Mouse (Mus musculus) intestine, embryonic 14.5 days (tissue): ENCODE measurements around the gene Crocc. TPM values are rescaled to one million over a fixed set of nuclear protein-coding genes. Genes with fewer than 3 reads are reported as not detected.

Experiments used
- ATAC-seq: fragments of 200-750 bp; cut with Nextera tagmentation; replicated peaks from 2 replicates; pipeline ENCODE4 v1.8.0; 2017; ENCODE audit warnings: low read depth, moderate number of reproducible peaks, moderate TSS enrichment, moderate library complexity; ENCODE audit not compliant: low FRiP score, low TSS enrichment
- DNase-seq: peaks from one replicate; pipeline ENCODE4 v3.0.0-alpha.2; 2018; ENCODE audit warnings: low spot score
- H3K27ac ChIP-seq: fragments of 300-500 bp; sonication (generic); 2 replicates; pipeline ENCODE4 v1.5.1; 2014; ENCODE audit warnings: low read depth, mild to moderate bottlenecking, control low read depth
- H3K27me3 ChIP-seq: fragments of 300-500 bp; sonication (generic); replicated peaks from 2 replicates; pipeline ENCODE4 v1.6.1; 2014; ENCODE audit warnings: low read length, control low read depth; ENCODE audit not compliant: control insufficient read depth, insufficient read depth
- H3K36me3 ChIP-seq: fragments of 300-500 bp; sonication (generic); 2 replicates; pipeline ENCODE4 v1.6.1; 2014; ENCODE audit warnings: low read length, control low read depth; ENCODE audit not compliant: control insufficient read depth, insufficient read depth
- H3K4me1 ChIP-seq: fragments of 300-500 bp; sonication (generic); replicated peaks from 2 replicates; pipeline ENCODE4 v1.6.1; 2014; ENCODE audit warnings: low read length, control low read depth, mixed read lengths; ENCODE audit not compliant: control insufficient read depth, insufficient read depth
- H3K4me2 ChIP-seq: fragments of 300-500 bp; sonication (generic); 2 replicates; pipeline ENCODE4 v1.6.1; 2014; ENCODE audit warnings: low read length
- H3K4me3 ChIP-seq: fragments of 300-500 bp; sonication (generic); 2 replicates; pipeline ENCODE4 v1.5.1; 2014; ENCODE audit warnings: low read depth, low read length, control low read depth, mixed read lengths
- H3K9ac ChIP-seq: fragments of 300-500 bp; sonication (generic); 2 replicates; pipeline ENCODE4 v1.6.1; 2014; ENCODE audit warnings: mild to moderate bottlenecking, low read length
- H3K9me3 ChIP-seq: fragments of 300-500 bp; sonication (generic); 2 replicates; pipeline ENCODE4 v1.6.1; 2016; ENCODE audit warnings: low read length, control low read depth; ENCODE audit not compliant: control insufficient read depth
- WGBS: fragments of 180-500 bp; shearing (Covaris S2); extraction: QIAGEN DNeasy Blood & Tissue Kit; methylation state at CpG from one replicate; pipeline ENCODE4 v1.1.7; 2014; 5-methylcytosine and 5-hydroxymethylcytosine counted together
- polyA plus RNA-seq: library from polyadenylated mRNA; unstranded; fragments of >200 nt; fragmentation: Nextera tagmentation; extraction: Ambion mirVana; gene quantifications from 2 replicates; pipeline ENCODE4 v1.2.1, GENCODE M21; 2014

Crocc gene
- polyA plus RNA-seq, 1 experiment from 2014 or later, result 6.6 TPM

DNA sequence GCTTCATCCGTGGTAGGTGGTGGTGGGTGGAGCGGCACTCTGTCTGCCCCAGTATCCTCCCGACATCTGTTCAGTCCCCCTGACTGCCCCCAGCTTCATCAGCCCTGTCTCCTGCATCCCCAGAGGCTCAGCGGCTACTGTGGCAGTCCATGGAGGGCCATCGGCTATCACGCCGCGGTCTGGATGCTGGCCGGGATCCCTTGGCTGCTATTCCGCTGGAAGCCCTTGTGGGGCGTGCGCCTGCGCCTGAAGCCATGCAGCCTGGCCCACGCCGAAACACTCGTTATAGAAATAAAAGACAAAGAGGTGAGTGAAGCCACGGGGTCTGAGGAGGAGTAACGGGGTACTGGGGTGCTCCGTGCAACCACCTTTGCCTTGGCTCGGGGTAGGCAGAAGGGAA, 68.1 kb downstream of the Crocc start:
- DNase-seq (no peak), ATAC-seq (no peak)
- Histone ChIP-seq H3K27me3 (no peaks in the 10 kb centered on the region), H3K4me2 (no peak overlapping the region), H3K4me1 (peaks cover 9% of the 10 kb centered on the region), H3K27ac (no peak overlapping the region), H3K4me3 (no peak overlapping the region), H3K9ac (no peak overlapping the region), H3K36me3 (peaks cover 41% of the 10 kb centered on the region), H3K9me3 (no peaks in the 10 kb centered on the region)
- WGBS, result 89% methylated on average over 20 of the region's 20 CpGs

DNA sequence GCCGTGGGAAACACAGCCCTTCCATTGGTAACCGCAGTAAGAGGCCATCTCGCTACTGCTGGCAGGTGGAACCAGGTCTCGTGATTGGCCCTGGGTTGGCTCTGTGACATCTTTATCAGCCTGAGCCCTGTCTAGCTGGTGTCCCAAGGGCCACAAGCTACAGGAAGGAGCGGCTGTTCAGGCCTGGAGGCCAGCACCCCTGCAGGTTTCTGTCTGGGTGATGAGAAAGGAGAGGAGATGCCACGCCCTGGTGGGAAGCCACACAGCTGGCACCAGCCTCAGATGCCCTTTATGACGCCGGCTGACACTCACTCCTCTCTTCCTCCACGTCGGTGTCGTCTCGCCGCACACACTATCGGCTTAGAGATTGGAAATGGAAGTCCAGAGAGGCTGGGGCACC, 70.9 kb downstream of the Crocc start:
- DNase-seq (no peak), ATAC-seq (no peak)
- Histone ChIP-seq H3K4me2 (no peak overlapping the region), H3K4me3 (no peak overlapping the region), H3K9me3 (no peaks in the 10 kb centered on the region), H3K27me3 (no peaks in the 10 kb centered on the region), H3K4me1 (peaks cover 9% of the 10 kb centered on the region), H3K9ac (no peak overlapping the region), H3K36me3 (peaks cover 19% of the 10 kb centered on the region), H3K27ac (no peak overlapping the region)
- WGBS, result 91% methylated on average over 14 of the region's 14 CpGs

DNA sequence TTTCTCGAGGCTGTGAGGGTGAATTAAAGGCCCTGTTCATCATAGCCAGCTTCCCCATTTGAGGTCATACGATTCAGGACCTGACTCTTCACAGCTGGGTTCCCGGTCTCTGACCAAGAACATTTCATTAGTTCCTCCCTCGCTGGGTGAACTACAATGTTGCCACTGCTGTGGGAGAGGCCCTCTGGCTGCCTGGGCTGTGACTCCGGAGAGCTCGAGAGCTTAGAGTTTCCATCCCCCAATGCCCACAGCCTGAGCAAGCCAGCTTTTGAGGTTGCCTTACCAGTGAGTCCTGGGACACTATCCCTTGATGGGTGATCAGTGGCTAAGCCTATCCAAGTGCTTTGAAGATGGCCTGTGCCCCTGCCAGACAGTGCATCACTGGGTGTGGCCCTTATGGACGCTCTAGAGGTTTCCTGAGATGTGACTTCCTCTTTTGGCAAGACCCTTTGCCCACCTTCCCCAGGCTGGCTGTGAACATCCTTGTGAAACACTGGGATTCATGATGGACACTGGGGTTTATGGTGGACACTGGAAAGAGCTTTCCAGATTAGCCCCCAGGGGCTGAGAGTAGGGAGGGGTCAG, 71.6 kb downstream of the Crocc start:
- no peak for DNase-seq
- H3K4me3 ChIP-seq, result no peak overlapping the region
- ATAC-seq, result no peak
- H3K4me1 ChIP-seq, result peaks cover 10% of the 10 kb centered on the region
- no peak overlapping the region for H3K9ac ChIP-seq
- no peak overlapping the region for H3K27ac ChIP-seq
- H3K4me2 ChIP-seq, result no peak overlapping the region
- peaks cover 14% of the 10 kb centered on the region for H3K36me3 ChIP-seq
- no peaks in the 10 kb centered on the region for H3K9me3 ChIP-seq
- no peaks in the 10 kb centered on the region for H3K27me3 ChIP-seq
- 73% methylated on average over 7 of the region's 7 CpGs for WGBS

DNA sequence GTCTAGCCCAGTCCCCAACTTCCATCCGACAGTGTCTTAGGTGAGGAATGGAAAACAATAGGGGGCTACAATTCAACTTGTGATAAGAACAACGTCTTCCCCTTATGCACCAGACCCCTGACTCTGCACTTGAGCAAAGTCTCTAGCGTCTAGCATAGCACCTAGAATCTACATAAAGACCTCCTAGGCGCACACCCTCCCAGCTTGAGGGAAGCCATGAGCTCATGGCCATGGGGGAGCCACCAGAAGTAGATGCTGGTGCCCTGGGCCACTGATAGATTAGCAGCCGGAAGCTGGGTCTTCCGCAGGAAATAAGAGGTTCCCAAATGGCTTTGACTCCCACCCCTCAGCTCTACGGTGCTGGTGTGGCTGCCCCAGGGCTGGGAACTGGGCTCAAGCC, 72.9 kb downstream of the Crocc start:
- DNase-seq (no peak), ATAC-seq (no peak)
- H3K9ac ChIP-seq, result peak overlapping the region; percentile 76
- H3K4me3 ChIP-seq, result peak overlapping the region; percentile 83
- peaks cover 14% of the 10 kb centered on the region for H3K4me1 ChIP-seq
- no peaks in the 10 kb centered on the region for H3K9me3 ChIP-seq
- H3K4me2 ChIP-seq, result peak overlapping the region; percentile 85
- WGBS, result 26% methylated on average over 7 of the region's 7 CpGs
- no peaks in the 10 kb centered on the region for H3K27me3 ChIP-seq
- peaks cover 1% of the 10 kb centered on the region for H3K36me3 ChIP-seq
- H3K27ac ChIP-seq, result no peak overlapping the region

DNA sequence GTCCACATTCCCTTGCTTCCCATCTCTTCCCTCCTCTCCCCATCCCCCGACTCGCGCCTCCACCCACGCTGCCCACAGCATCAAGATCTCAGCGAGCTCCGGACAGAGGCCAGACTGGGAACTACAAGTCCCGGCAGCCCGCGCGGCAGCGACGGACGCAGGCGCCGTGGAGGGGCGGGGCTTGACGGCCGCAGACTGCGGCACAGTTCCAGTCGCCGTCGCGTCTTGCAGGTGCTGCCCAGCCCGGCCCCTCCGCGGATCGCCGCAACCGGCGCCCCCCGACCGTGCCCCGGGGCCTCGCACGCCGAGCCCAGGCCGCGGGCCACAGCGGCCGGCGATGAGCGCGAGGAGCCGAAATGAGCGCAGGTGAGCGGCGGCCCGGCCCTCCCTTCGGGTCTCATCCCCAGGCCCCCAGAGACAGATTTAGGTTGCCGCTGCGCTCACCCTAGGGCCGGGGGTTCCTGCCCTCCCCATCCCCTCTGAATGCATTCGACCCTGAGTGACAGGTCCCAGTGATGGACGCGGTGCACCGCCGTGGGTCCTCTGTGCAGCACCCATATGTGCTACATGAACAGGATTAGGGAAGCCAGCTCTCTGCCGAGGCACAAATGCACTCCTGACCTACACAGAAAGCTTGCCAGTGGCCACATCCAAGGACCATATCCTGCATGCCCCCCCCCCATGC, 73.5 kb downstream of the Crocc start, which contains the start of gene Atp13a2:
Atp13a2 (plus strand) TSS at position 163 of the 685 bp plus-strand sequence.
- Histone ChIP-seq H3K9me3 (no peaks in the 10 kb centered on the region), H3K27me3 (no peaks in the 10 kb centered on the region), H3K36me3 (no peaks in the 10 kb centered on the region), H3K9ac (peak within 1 kb of the TSS; percentile 76), H3K4me2 (peak within 1 kb of the TSS; percentile 85), H3K4me1 (peaks cover 14% of the 10 kb centered on the region), H3K27ac (0 out of 2 replicates have a peak within 1 kb of the TSS, but pooled peaks have one; percentile 11), H3K4me3 (peak within 1 kb of the TSS; percentile 83)
- ATAC-seq, result peak; percentile 87
- peak; percentile 93 for DNase-seq
- WGBS, result under 1% methylated on average over 48 of the region's 58 CpGs

DNA sequence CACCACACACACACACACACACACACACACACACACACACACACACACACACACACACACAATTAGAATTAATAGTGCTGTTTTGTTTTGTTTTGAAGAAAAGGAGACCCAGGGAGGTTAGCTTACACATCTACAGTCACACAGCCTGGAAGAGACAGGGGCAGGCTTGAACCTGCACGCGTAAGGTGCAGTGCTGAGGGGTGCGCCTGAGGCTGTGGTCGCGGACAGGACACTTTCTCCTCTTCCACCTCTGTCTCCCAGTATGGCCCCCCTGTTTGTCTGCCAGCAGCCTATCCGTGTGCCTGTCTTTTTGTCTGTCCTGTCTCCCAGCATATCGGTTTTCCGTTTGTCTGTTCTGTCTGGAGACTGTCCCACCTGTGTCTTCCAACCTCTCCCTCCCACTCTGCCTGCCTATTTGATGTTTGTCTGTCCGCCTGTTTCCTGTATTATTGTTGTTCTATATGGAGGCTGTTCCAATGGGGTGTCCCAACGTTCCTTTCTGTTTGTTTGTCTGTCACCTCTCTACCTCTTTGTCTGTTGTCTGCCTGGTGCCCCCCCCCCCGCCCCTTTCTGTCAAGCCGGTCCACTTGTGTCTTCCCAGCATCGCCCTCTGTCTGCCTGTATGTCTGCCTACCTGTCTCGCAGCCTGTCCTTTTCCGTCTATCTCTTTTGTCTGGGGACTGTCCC, 74.2 kb downstream of the Crocc start:
- H3K4me2 ChIP-seq, result peak overlapping the region; percentile 85
- H3K9ac ChIP-seq, result peak overlapping the region; percentile 76; the same call in 1 of the 2 replicates
- no peak for DNase-seq
- no peak overlapping the region for H3K27ac ChIP-seq
- ATAC-seq, result no peak
- H3K36me3 ChIP-seq, result no peaks in the 10 kb centered on the region
- whole genome bisulfite sequencing, result 29% methylated on average over 15 of the region's 15 CpGs
- H3K4me1 ChIP-seq, result peaks cover 14% of the 10 kb centered on the region
- H3K4me3 ChIP-seq, result peak overlapping the region; percentile 83
- H3K27me3 ChIP-seq, result no peaks in the 10 kb centered on the region
- no peaks in the 10 kb centered on the region for H3K9me3 ChIP-seq

DNA sequence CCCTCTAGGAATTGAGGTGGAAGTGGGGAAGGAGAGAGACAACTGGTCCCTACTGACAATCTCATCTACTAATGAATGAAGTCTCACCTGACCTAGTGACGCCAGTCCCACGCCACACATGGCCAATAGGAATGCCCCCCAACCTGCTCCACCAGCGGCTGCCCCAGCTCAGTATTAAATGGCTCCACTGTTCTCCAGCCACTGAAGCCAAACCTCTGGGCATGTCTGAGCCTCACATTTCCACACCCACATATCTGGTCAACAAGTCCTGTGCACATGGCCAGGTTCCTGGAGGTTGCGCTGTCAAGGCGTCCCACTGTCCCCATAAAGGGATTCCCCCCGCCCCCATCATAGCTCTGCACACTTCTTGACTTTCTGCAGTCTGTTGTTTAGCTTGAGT, 75.8 kb downstream of the Crocc start:
- Histone ChIP-seq H3K27ac (no peak overlapping the region), H3K4me1 (peaks cover 14% of the 10 kb centered on the region), H3K36me3 (peaks cover 5% of the 10 kb centered on the region), H3K4me3 (no peak overlapping the region), H3K27me3 (no peaks in the 10 kb centered on the region), H3K9me3 (no peaks in the 10 kb centered on the region), H3K4me2 (no peak overlapping the region), H3K9ac (no peak overlapping the region)
- DNase-seq, result no peak
- WGBS, result 83% methylated on average over 6 of the region's 6 CpGs
- no peak for ATAC-seq

DNA sequence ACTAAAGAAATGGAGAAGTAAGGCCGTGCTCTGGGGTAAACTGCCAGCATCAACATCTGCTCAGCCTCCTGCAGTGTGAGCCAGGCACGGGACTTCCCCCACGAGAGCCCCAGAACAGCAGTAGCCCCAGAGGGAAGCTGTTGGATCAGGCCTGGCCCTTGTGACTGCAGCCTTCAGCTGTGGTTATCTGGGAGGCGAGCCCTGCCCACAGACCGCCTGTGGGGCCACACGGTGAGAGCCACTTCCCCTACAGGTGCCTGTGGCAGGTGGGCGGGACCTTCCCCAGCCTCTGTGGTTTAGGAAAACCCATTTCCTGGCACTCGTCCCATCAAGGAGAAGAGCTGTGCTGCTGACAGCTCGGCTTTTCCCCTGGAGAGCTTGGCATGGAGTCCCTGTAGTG, 76.9 kb downstream of the Crocc start:
- Histone ChIP-seq H3K9ac (no peak overlapping the region), H3K9me3 (no peaks in the 10 kb centered on the region), H3K36me3 (peaks cover 16% of the 10 kb centered on the region), H3K27ac (peak overlapping the region; percentile 39; the same call in 1 of the 2 replicates), H3K4me3 (no peak overlapping the region), H3K4me1 (peaks cover 14% of the 10 kb centered on the region), H3K4me2 (no peak overlapping the region), H3K27me3 (no peaks in the 10 kb centered on the region)
- ATAC-seq (no peak), DNase-seq (no peak)
- 11% methylated on average over 9 of the region's 9 CpGs for WGBS
